Mouse (Mus musculus) right cerebral cortex, adult 2 months (tissue): ENCODE measurements around the gene Rptor.
A peak's percentile ranks its signal among the peaks of the same experiment; 100 is the strongest.

Experiments
- DNase-seq, 2 experiments: peaks; one replicate each; pipeline ENCODE4 v3.0.0; 2021 to 2022; ENCODE audit warnings: low spot score in 2 of 2

The Rptor gene

GRCm38 (mm10) chr11:119687316-119687715 lies 84.6 kb downstream of the Rptor start:
- no peak for DNase-seq

DNA sequence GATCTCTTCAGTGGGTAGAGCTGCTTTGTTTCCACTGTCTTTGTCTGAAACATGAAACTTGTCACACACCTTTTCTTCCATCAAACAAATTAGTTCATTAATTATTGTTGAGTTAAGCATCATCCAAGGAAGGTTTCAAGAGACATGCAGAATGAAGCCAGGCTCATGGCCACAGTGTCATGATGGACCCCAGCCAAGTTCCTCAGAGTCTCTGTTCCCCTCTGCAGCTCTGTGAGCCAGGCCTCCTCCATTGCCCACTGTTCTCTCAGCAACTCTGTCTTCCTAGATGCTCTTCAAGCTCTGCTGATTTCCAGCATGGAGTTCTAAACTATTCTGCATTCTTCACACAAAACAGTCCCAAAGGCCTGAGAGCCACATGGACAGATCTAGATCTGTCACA lies 85.3 kb downstream of the Rptor start:
- no peak for DNase-seq

DNA sequence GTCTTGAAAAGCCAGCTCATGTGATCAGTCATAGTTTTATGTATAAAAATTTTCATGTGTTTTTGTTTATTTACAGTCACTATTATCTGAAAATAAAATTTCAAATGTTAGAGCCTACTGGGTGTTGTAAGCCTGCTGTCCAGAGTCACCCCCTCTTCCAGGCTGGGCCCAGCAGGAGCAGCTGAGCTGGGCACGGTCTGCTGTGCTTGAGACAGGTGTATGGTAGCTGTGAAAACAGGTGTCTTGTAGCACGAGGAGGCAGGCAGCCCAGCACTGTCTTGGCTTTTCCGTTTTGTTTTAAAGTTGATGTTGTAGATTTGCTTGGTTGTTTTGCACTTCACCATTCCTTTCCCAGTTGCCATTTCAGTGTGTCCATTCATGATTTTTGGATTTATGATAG lies 87.2 kb downstream of the Rptor start:
- DNase-seq = no peak

- no peak for DNase-seq
Measured at GRCm38 (mm10) chr11:119692196-119692910, 89.6 kb downstream of the Rptor start.

GRCm38 (mm10) chr11:119692911-119693261 lies 90.2 kb downstream of the Rptor start:
- no peak for DNase-seq

GRCm38 (mm10) chr11:119694146-119694860 lies 91.6 kb downstream of the Rptor start:
- no peak for DNase-seq

DNA sequence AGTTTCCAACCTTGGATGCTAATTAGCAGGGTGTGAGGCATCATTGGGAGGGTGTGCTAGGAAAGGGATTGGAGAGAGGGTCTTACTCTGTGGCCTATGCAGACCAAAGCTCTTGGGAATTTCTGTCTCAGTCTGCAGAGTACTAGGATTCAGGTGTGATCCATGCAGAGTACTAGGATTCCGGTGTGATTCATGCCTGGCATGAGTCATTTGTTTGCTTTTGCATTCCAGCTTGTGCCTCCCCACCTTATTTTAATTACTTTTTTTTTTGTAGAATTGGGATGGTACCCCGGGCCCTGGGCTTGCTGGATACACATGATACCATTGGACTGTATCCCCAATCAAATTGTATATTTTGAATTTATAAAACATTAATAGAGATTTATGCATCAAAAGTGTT lies 93.7 kb downstream of the Rptor start:
- DNase-seq = no peak

DNA sequence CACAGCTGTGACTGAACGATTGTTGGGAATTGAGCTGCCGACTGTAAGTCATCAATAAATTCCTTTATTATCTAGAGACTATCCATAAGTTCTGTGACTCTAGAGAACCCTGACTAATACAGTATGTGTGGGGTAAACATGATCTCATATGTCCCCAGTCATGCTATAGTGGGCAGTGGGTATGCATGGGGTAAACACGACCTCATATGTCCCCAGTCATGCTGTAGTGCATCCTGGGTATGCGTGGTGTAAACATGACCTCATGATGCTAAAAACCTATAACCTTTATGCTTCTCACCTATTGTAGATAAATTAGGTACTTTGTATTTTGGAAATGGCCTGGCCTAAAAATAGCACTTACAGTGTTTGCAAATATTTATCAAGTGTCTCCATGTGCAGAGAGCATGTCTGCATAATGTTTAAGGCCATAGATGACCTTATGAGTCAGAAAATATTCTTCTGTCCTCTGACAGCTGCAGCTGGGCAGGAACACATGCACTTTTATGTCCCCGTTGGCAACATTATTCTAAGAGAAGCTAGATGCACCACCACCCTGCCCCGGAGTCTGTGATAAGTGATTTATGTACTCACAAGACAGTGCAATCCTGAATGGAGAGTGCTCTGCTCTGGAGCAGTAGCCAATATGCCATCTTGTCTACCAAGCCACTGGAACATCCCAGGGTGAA lies 102.8 kb downstream of the Rptor start:
- no peak for DNase-seq

GRCm38 (mm10) chr11:119707259-119707658 lies 104.6 kb downstream of the Rptor start:
- no peak for DNase-seq

DNA sequence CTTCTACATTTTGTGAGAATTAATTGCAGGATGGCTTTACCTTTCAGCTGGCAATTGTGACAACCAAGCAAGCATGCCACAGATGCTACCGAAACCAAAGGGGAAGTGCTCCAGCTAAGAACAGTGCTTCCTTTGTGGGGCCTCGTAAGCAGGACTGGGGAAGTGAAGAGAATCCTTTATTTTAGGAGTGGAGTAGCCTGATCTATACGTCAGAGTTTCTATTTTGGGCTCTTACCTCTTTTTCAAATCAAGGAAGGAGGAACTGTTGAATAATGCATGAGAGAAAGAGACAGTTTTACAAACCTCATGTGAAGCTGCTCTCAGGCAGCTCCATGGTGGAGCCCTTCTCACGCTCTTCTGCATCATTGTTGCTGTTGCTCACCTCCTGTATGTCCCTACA lies 106.5 kb downstream of the Rptor start:
- no peak for DNase-seq

- DNase-seq = no peak
Measured at GRCm38 (mm10) chr11:119710338-119710737, 107.6 kb downstream of the Rptor start.

- no peak for DNase-seq
Measured at GRCm38 (mm10) chr11:119710822-119711221, 108.1 kb downstream of the Rptor start.

- no peak for DNase-seq
Measured at GRCm38 (mm10) chr11:119715437-119715836, 112.7 kb downstream of the Rptor start.

DNA sequence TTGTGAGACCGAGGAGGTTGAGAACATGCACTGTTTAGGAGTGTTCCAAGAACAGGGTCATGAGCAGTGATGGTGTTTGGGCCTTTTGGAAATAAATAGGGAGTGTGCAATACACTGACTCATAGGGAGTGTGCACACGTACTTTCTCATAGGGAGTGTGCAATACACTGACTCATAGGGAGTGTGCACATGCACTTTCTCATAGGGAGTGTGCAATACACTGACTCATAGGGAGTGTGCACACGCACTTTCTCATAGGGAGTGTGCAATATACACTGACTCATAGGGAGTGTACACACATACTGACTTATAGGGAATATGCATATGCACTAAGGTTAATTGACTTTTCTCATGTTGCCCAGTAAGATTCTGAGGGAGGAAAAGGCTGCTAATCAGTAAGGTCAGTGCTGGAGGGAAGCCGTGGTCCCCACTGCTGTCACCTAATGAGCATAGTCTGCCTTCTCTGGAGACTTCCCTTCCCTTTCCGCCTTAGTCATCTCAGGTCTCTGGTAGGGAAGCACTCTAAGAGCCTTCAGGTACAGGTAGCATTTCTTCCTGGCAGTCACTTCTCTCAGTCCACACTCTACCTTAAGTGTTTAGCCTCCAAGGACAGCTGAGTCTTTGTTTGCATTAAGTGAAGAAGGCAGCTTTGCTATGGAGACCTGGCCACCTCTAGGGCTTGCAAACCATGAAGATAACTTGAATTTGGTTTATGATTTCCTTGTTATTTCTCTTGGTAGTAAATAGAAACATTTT lies 113.3 kb downstream of the Rptor start:
- no peak for DNase-seq

GRCm38 (mm10) chr11:119718115-119718514 lies 115.4 kb downstream of the Rptor start:
- no peak for DNase-seq

DNA sequence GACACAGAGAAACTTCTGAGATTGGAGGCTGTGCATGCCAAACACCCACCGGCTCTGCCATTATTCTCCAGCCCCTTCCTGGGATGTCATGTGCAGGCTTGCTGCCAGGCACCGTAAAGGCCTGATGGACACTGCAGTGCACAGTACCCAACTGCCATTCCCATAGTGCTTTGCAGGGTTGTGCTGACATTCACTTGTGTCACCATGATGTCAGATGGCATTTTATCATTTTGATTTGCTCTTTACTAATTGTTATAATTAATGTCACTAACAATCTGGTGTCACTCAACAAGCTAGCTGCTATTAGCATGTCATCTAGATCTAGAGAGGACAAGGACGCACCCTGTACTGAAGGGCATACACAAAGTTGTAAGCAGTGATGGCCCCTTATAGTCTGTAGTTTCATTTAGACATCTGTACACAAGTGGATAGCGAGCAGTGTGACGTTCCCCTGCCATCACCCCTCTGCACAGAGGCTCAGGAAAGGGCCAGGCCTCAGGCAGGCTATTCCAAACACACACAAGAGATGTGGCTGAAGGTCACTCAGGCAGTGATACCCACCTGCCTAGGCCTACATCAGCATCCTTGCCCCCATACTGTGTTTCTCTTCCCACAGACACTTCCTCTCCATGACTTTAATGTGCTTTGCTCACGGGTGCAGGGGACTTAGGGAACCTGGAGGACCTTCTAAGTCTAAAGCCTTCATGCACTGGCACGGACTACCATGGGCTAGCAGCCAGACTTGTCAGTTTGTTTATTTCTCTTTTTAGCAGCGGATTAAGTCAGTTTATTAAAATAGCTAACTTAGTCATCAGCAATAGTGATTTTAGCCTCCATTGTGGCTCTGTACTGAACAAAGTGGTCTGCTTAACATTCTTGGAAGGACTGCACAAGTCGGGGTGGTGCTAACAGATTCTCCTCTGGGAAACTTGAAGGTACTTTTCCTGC lies 117.7 kb downstream of the Rptor start:
- peak in 1 of 2 experiments; percentile 18 for DNase-seq

- DNase-seq = no peak
Measured at GRCm38 (mm10) chr11:119724709-119725108, 122.0 kb downstream of the Rptor start.

DNA sequence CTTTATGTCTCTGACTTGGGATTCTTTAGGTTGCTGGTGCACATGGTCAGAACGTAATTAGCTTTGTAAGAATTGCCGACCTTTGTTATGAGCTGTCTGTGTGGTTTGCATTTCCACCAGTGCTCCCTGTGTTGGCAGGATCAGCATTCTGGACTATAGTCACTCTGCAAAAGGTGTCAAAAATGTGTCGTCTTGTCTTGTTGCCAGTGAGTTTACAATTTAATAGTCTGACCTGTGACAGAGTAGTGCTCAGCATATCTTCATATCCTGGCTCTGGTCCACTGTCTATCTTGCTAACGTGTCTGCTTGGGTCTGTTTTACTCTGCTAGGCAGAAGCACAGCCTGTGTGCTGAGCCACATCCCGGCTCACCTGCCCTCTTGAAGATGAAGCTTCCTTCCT lies 128.7 kb downstream of the Rptor start:
- no peak for DNase-seq

GRCm38 (mm10) chr11:119732362-119732761 lies 129.7 kb downstream of the Rptor start:
- no peak for DNase-seq

DNA sequence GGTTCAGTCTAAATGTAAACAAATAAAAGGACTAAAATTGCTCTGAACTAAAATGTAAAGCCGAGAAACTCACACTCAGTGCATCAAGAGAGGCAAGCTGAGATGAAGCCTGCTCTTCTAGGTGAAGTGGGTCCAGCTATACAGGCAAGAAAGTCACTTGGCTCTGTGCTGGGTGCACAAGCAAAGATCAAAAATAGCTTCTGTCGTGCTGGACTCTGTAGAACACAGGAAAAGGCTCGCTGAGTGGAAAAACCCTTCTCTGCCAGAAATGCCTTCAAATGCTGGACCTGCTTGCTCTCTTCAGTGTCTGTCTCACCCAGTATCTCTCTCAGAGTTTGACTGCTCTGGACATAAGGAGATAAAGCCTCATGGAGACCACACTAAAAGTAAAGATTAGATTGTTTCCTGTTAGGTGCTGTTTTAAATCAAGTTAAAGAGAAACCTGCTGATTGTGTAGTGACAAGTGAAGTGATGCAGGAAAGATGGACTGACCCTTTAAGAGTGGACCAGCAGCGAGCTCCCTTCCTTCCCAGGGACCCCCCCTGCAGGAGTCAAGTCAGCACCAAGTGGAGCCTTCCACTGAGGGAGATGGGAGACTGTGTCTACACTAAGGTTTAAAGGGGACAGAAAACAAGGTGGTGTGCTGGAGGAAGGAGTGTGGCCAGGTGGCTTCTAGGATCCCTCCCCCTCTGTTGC lies 130.4 kb downstream of the Rptor start:
- DNase-seq = peak in 1 of 2 experiments; percentile 25

DNA sequence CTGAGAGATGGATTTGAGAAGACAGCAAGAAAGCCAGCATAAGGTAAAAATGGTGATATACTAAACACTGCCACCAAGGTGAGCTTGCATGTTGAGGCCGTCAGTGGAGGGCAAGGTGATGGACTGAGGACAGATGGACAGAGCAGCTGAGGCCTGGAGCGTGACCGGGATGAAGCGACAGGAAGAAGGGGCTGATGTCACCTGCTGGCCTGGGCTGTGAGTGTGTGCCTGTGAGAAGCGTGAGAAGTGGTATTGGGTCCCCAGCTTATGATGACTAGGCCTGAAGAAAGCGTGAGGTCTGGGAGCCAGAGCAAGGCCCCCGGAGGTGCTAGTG lies 130.9 kb downstream of the Rptor start:
- DNase-seq = no peak
